Mouse (Mus musculus): Measurements from ENCODE around the gene Klhl33. TPM values are rescaled to one million over a fixed set of nuclear protein-coding genes. Genes with fewer than 3 reads are reported as not detected.

Gene Klhl33
- total RNA-seq, 1 experiment from 2014 or later, result not detected

DNA sequence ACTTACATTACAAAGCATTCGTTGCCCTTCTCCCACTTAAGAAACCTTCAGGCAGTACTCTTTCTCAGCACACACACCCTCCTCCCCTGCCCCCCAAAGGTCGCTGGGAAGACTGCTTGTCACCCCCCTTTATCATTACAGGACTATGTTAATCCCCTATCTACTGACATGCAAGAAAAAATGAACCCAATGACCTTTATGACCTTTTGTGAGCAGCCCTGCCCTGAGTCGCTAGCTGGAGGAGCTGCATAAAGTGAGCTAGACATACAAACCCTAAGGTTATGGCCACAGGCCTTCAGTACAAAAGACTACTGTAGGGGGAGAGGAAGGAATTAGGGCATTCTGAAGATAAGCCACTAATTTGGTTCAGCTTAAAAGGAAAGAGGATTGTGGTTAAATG is 14.0 kb upstream of the Klhl33 start:
- ATAC-seq (replicated peaks in 1 of 2; ENCODE audit: insufficient read depth in 1 of 2, low FRiP score in 2 of 2, low TSS enrichment in 1 of 2, low read depth in 1 of 2, poor library complexity in 2 of 2, severe bottlenecking in 2 of 2), result no peak

DNA sequence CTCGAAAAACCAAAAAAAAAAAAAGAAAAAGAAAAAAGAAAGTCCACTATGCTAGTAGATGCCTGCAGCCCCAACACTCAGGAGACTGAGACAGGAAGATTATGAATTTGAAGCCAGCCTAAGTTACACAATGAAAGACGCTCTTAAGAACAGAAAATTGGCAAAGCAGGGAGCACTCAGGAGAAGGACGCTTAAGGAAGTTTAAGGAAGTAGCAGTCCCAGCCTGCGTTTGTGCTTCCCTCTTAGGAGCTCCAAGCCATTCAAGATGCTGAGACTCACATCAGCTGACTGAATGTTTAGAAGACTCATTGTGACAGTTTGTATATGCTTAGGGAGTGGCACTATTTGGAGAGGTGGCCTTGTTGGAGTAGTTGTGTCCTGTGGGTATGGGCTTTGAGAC is 10.8 kb upstream of the Klhl33 start:
- no peak for ATAC-seq (replicated peaks in 1 of 2; ENCODE audit: insufficient read depth in 1 of 2, low FRiP score in 2 of 2, low TSS enrichment in 1 of 2, low read depth in 1 of 2, poor library complexity in 2 of 2, severe bottlenecking in 2 of 2)

DNA sequence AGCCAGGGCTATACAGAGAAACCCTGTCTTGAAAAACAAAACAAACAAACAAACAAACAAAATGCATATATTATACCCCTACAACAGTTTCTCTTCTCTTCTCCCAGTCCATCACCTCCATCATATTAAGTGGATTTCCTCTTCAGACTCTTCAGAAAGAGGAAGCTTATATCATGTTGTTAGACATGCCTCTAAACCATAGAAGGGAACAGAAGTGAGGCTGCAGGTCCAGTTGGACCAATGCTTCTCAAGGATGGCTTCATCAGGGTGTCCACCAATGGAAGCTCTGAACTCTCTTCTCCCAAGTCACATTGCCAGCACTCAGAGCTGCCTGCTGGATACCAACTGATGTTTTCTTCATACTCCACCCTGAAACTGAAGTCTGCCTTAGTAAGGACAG is 8.0 kb upstream of the Klhl33 start:
- ATAC-seq (replicated peaks in 1 of 2; ENCODE audit: insufficient read depth in 1 of 2, low FRiP score in 2 of 2, low TSS enrichment in 1 of 2, low read depth in 1 of 2, poor library complexity in 2 of 2, severe bottlenecking in 2 of 2), result peak; percentile 49 to 62; a peak in 3 of 4 replicates

DNA sequence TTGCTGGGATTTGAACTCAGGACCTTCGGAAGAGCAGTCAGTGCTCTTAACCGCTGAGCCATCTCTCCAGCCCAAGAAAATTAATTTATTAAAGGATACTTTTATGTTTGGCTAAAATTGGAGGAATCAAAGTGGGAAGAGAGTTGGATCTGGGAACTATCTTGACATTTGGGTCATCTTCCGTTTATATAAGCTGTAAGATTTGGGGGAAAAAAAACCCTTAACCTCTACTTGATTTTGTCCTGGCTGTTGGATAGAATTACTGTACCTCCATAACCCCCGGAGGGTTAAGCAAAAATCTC is 7.5 kb upstream of the Klhl33 start:
- no peak for ATAC-seq (replicated peaks in 1 of 2; ENCODE audit: insufficient read depth in 1 of 2, low FRiP score in 2 of 2, low TSS enrichment in 1 of 2, low read depth in 1 of 2, poor library complexity in 2 of 2, severe bottlenecking in 2 of 2)

DNA sequence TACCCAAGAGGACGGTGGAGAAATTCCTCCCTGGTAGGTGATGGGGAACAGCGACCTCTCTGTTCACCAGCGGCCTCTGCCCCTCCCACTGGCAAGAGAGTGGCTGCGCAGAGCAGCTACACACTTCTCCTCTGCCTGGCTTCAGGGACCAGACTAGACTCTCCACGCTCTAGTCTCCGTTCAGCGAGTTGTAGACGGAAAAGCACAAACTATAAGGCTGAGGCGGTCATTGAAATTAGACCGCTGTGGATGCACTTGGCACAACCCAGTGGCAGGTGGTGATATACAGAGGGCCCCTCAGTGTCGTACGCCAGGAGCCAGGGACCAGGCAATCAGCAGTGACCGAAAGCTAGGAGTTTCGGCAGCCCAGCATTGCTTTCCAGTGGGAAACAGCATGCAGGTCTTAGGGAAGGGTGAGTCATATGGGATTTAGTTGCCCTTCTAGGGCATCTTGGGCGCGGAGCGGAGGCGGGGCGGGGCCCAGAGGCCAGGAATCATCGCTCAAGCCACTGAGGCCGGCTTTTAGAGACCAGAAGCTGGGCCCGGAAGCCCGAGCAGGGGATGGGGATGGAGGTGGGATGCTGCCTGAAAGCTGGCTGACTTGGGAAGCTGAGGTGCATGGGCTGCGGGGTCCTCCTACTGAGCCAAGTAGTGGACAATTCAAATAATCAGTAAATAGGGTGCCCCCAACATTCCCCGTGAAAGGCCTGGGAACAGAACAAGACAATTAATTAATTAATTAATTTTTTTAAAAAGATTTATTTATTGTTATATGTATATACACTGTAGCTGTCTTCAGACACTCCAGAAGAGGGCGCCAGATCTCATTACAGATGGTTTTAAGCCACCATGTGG is 6.9 kb upstream of the Klhl33 start:
- ATAC-seq (replicated peaks in 1 of 2; ENCODE audit: insufficient read depth in 1 of 2, low FRiP score in 2 of 2, low TSS enrichment in 1 of 2, low read depth in 1 of 2, poor library complexity in 2 of 2, severe bottlenecking in 2 of 2), result peak; percentile 90 to 92

DNA sequence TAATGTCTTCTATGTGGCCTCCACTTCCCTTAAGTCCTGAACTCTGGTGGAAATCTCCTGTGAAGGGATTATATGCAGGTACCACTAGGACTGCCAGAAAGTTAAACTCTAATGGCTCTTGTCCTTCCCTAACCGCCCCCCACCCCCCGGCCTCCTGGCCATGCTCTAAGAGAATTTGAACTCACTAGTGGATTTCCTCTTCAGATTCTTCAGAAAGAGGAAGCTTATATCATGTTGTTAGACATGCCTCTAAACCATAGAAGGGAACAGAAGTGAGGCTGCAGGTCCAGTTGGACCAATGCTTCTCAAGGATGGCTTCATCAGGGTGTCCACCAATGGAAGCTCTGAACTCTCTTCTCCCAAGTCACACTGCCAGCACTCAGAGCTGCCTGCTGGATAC is 685 bp upstream of the Klhl33 start:
- ATAC-seq (replicated peaks in 1 of 2; ENCODE audit: insufficient read depth in 1 of 2, low FRiP score in 2 of 2, low TSS enrichment in 1 of 2, low read depth in 1 of 2, poor library complexity in 2 of 2, severe bottlenecking in 2 of 2), result peak; percentile 53 to 70

DNA sequence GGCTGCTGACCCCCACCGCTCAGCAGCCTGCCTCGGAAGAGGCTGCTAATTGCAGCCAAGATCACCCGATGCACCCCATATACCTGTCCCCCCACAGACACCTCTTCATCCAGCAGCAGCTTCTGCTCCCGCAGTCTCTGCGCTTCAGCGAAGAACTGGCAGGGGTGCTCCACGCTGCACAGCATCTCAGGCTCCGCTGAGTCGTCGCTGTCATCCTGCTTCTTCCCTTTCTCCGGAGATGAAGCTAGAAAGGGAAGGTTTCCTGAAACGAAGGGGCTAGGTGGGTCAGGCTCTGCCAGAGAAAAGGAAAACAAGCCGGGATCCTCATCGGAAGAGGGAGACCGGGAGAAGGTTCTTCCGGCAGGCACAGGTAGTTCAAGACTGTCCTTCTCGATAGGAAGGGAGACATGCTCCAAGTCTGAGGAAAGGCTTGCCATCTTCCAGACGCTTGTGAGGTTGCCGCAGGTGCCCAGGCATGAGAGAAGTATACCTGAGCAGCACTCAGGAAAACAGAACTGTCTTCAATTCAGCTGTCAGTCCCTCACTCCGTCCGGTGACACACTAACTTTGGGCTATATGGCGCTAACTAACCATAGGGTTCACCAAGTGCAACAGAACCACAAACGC is 447 bp downstream of the Klhl33 start:
- no peak; a peak in 1 of 4 replicates for ATAC-seq (replicated peaks in 1 of 2; ENCODE audit: insufficient read depth in 1 of 2, low FRiP score in 2 of 2, low TSS enrichment in 1 of 2, low read depth in 1 of 2, poor library complexity in 2 of 2, severe bottlenecking in 2 of 2)

DNA sequence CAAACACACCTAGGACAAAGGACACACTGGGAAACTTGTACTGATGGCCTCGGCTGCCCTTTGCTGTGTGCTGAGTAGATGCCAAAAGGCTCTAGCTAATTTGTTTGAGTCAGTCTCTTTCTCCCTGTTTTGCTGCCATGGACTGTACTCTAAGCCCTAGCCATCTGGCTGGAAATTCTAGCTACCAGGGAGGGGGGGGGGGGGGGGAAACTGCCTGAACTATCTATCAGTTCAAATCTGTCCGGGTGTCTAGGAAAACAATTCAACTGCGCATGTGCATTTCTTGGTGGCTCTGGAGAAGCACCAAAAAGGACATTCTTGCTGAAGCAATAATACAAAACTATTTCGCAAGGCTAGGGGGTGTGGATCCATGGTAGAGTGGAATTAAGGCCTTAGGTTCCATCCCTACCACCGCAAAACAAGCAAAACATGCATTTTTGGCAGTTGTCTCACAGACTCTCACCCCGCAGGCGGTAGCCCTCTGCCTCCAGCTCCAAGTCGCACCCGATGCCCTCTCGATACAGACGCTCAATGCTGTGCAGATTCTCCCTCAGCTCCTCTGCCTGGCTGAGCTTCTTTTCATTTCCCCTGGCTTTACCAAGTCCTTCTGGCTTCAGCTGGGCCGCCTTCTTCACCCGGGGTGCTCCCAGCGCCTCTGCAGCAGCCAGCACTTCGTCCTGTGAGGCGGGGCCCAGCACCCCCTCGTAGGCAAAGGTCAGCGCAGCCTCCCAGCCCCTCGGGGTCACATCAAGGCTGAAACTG is 1.1 kb downstream of the Klhl33 start:
- no peak for ATAC-seq (replicated peaks in 1 of 2; ENCODE audit: insufficient read depth in 1 of 2, low FRiP score in 2 of 2, low TSS enrichment in 1 of 2, low read depth in 1 of 2, poor library complexity in 2 of 2, severe bottlenecking in 2 of 2)

DNA sequence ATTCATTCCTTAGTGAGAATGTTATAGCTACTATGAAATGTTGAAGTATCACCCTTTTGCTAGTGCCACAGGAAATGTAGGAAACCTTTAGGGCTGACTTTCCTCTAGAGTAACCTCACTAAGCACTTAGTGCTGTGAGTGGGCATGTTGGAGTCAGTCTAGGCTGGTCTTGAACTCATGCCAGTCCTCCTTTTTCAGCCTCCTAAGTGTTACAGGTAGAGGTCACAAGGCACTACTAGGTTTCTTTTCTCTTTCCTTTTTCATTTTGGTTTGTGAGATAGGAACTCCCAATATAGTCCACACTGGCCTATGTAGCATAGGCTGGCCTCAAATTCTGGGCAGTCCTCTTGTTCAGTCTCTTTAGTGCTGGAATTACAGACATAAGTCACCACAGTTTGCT is 1.9 kb downstream of the Klhl33 start:
- no peak for ATAC-seq (replicated peaks in 1 of 2; ENCODE audit: insufficient read depth in 1 of 2, low FRiP score in 2 of 2, low TSS enrichment in 1 of 2, low read depth in 1 of 2, poor library complexity in 2 of 2, severe bottlenecking in 2 of 2)

DNA sequence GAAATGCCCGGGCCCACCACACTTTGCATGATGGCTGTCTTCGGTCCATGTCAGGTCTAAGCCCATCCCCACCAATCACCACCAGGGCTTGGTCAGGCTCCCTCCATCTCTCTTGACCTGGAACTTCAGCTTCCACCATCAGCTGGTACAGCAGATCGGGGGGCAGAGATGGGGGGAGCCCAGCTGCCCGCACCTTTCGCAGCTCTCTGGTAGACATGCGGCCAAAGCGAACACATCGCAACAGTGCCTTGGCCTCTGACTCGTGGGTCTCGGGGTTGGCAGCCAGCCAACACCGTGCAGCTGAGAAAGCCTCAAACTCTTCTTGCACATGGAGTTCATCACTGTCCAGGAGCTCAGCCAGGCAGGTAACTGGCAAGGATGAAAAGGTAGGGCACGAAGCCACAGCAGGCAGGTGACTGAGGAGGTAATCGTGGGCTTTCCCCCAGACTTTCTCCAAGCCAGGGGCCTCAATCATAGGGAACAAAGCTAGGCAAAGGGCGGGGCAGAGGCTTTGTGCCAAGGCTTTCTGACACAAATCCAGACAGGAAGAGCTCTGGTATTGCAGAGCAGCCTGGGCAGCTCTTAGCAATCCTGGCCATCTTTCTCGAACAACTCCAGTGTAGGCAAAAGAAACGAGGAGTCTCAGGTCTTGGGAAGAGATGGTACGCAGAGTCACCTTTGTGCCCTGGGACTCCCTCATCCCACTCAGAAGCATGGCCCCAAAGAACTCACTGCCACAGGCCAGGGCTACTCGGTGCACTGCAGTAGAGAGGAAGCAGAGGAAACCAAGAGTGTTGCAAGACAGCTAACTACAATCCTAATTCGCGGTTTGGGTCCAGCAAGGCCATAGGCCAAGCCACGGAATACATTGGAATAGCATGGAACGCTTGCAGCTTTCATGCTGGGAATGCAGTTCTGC is 4.5 kb downstream of the Klhl33 start:
- peak; percentile 49 to 57; a peak in 3 of 4 replicates for ATAC-seq (replicated peaks in 1 of 2; ENCODE audit: insufficient read depth in 1 of 2, low FRiP score in 2 of 2, low TSS enrichment in 1 of 2, low read depth in 1 of 2, poor library complexity in 2 of 2, severe bottlenecking in 2 of 2)

DNA sequence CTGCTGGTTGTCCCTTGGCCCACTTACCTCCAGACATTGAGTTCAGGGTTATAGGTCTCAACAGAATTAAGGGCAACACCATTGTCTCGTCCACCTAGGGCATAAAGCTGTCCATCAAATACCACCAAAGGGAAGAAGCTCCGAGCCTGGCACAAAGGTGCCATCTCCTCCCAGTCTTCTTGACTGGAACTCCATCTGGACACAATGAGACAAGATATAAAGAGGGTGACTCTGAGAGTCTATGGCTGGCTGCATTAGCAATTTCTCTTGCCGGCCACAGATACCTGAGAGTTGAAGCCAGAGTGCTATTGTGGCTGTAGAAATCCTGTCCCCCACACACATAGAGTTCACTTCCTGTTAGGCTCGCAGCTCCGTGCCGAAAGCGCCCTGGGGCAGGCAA is 5.2 kb downstream of the Klhl33 start:
- ATAC-seq (replicated peaks in 1 of 2; ENCODE audit: insufficient read depth in 1 of 2, low FRiP score in 2 of 2, low TSS enrichment in 1 of 2, low read depth in 1 of 2, poor library complexity in 2 of 2, severe bottlenecking in 2 of 2), result no peak

DNA sequence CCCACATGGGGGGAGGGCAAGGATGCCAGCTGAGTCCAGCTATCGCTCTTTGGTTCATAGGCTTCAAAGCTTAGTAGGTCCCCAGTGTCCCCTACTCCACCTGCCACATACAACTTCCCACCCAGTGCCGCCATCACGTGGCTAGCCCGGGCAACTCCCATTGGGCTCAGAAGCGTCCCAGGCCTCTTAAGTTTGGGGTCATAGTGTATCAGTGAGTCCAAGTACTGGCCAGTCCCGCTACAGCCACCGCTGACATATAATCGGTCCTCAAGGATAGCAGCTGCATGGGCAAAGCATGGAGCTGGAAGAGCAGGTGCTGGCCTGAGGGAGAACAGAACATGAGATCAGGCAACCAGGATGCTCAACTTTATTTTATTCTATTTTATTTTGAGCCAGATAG is 5.7 kb downstream of the Klhl33 start:
- ATAC-seq (replicated peaks in 1 of 2; ENCODE audit: insufficient read depth in 1 of 2, low FRiP score in 2 of 2, low TSS enrichment in 1 of 2, low read depth in 1 of 2, poor library complexity in 2 of 2, severe bottlenecking in 2 of 2), result no peak

DNA sequence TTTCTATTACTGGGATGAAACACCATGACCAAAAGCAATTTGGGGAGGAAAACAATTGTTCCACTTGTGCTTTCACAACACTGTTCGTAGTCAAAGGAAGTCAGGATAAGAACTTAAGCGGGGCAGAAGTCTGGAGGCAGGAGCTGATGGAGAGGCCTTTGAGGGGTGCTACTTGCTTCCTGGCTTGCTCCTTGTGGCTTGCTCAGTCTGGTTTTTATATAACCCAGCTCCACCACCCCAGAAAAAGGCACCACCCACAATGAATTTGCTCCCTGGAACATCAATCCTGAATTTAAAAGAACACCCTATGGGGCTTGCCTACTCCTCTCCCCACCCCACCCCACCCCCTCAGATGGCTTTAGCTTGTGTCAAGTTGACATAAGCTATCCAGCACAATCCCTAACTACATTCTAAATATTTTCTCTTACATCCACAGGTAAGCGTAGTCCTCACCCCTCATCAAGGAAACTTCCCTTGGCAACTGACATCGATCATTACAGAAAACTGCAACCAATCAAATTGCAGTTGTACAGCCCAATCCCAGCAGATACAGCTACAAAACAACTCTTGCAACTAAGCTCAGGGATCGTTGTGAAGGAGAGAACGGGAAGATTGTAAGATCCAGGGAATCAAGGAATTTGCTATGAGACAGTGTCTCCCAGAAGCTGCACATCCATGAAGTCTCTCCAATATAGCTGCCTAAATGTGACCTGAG is 20.9 kb downstream of the Klhl33 start:
- ATAC-seq (replicated peaks in 1 of 2; ENCODE audit: insufficient read depth in 1 of 2, low FRiP score in 2 of 2, low TSS enrichment in 1 of 2, low read depth in 1 of 2, poor library complexity in 2 of 2, severe bottlenecking in 2 of 2), result no peak

DNA sequence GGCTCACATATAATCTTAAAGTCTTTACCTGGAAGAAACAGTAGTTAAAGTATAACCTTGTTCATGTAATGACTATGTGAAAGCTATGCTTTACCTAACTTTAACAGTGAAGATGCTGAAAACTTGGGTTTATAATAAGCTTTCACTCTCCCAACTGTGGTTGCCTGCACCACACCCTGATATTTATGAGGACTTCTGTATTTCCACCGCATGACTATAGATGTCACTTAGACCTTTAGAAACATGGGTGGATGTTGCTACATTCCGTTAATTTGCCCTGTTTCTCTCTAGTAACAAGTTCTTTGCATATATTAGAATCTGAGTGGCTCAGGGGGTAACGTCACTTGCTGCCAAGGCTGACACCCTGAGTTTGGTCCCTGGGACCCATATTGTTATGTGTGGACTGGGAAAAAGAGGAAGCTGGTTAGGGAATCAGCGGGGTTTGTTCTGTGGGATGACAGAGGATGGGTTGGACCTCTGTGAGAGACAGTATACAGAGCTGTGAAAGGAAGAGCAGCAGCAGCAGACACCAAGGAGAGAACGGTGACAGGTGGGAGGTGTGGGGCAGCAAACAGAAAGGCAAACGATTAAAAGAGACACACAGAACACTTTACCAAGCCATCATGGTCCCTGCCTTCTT is 21.6 kb downstream of the Klhl33 start:
- no peak for ATAC-seq (replicated peaks in 1 of 2; ENCODE audit: insufficient read depth in 1 of 2, low FRiP score in 2 of 2, low TSS enrichment in 1 of 2, low read depth in 1 of 2, poor library complexity in 2 of 2, severe bottlenecking in 2 of 2)

DNA sequence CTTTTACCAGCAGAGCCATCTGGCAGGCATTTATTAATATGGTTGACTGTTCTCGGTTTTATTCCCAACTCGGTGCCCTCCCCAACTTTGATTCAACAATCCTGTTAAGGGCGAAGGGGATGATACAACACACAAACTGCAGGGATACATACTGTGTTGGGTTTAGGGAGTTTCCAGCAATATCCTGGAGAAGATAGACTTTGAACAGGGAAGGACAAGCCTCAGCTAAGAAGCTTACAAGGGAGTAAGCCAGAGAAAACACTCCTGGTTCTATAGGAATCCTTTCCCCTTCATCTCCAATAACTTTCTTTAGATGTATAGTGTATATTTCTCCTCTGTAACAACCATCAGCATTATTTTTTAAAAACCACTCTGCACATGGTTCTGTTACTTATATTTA is 22.1 kb downstream of the Klhl33 start:
- ATAC-seq (replicated peaks in 1 of 2; ENCODE audit: insufficient read depth in 1 of 2, low FRiP score in 2 of 2, low TSS enrichment in 1 of 2, low read depth in 1 of 2, poor library complexity in 2 of 2, severe bottlenecking in 2 of 2), result no peak

DNA sequence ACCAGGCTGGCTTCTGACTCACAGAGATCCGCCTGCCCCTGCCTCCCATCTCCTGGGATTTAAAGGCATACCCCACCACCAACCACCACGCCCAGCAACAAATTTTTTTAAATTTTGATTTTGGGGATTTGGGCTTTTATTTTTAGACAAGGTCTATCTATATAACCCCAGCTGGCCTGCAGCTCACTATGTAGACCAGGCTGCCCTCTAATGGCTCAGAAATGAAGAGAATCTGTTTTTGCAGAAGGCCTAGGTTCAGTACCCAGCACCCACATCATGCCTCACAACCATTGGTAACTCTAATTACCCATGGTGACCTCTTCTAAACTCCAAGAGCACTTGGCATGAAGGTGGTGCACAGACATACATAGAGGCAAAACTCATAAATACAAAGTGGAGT is 26.0 kb downstream of the Klhl33 start:
- ATAC-seq (replicated peaks in 1 of 2; ENCODE audit: insufficient read depth in 1 of 2, low FRiP score in 2 of 2, low TSS enrichment in 1 of 2, low read depth in 1 of 2, poor library complexity in 2 of 2, severe bottlenecking in 2 of 2), result no peak

DNA sequence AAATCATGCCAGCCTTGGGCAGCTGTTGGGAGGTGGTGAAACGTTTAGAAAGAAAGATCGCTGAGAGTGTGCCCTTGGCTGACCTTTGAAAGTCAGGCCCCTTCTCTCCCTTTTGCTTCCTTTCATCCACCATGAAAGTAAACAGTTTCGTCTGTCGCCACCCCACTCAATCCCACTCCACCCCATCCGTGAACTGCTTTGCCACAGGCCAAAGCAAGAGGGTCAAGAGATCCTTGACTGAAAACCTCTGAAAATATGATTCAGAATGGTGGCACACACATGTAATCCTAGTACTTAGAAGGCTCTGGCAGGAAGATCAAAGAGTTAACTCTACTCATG is 26.5 kb downstream of the Klhl33 start:
- ATAC-seq (replicated peaks in 1 of 2; ENCODE audit: insufficient read depth in 1 of 2, low FRiP score in 2 of 2, low TSS enrichment in 1 of 2, low read depth in 1 of 2, poor library complexity in 2 of 2, severe bottlenecking in 2 of 2), result no peak

Measured in hematopoietic stem cell, adult 5-6 weeks (primary cell).